Mouse (Mus musculus) cerebellum, adult 11 months (tissue): Measurements from ENCODE around the gene Oscp1.

Experiments
- DNase-seq: peaks from one replicate; pipeline ENCODE4 v3.0.0; 2022

The Oscp1 gene

GRCm38 (mm10) chr4:126058134-126058996, at the start of gene Oscp1:
TSS of gene Oscp1 (plus strand) at chr4:126058565.
- peak; percentile 82 for DNase-seq

- no peak for DNase-seq
Measured at GRCm38 (mm10) chr4:126017676-126018332, 40.6 kb upstream of the Oscp1 start.

GRCm38 (mm10) chr4:126018966-126019538, 39.3 kb upstream of the Oscp1 start:
- DNase-seq = no peak

- DNase-seq = no peak
Measured at GRCm38 (mm10) chr4:126024303-126024900, 34.0 kb upstream of the Oscp1 start, which contains the start of gene Csf3r. TSS of gene Csf3r (plus strand) at chr4:126024550.

GRCm38 (mm10) chr4:126025801-126026200, 32.6 kb upstream of the Oscp1 start:
- no peak for DNase-seq

- no peak for DNase-seq
Measured at GRCm38 (mm10) chr4:126027980-126028379, 30.4 kb upstream of the Oscp1 start.

GRCm38 (mm10) chr4:126029042-126029441, 29.3 kb upstream of the Oscp1 start:
- DNase-seq = no peak

GRCm38 (mm10) chr4:126030705-126031104, 27.7 kb upstream of the Oscp1 start:
- DNase-seq = no peak

- DNase-seq = no peak
Measured at GRCm38 (mm10) chr4:126035413-126035812, 23.0 kb upstream of the Oscp1 start.

GRCm38 (mm10) chr4:126046851-126047585, 11.3 kb upstream of the Oscp1 start, which contains the start of gene Mrps15:
TSS of gene Mrps15 (plus strand) at chr4:126046925.
- peak; percentile 74 for DNase-seq

- no peak for DNase-seq
Measured at GRCm38 (mm10) chr4:126051617-126052016, 6.7 kb upstream of the Oscp1 start.

- DNase-seq = no peak
Measured at GRCm38 (mm10) chr4:126057207-126058133, 895 bp upstream of the Oscp1 start.

- no peak for DNase-seq
Measured at GRCm38 (mm10) chr4:126058997-126059362, 615 bp downstream of the Oscp1 start.

- no peak for DNase-seq
Measured at GRCm38 (mm10) chr4:126062856-126063255, 4.5 kb downstream of the Oscp1 start.

- DNase-seq = no peak
Measured at GRCm38 (mm10) chr4:126065241-126065640, 6.9 kb downstream of the Oscp1 start.

- no peak for DNase-seq
Measured at GRCm38 (mm10) chr4:126067401-126068077, 9.2 kb downstream of the Oscp1 start.

- no peak for DNase-seq
Measured at GRCm38 (mm10) chr4:126068842-126069241, 10.5 kb downstream of the Oscp1 start.

GRCm38 (mm10) chr4:126077833-126078232, 19.5 kb downstream of the Oscp1 start:
- DNase-seq = no peak

GRCm38 (mm10) chr4:126079266-126079665, 20.9 kb downstream of the Oscp1 start:
- DNase-seq = no peak

GRCm38 (mm10) chr4:126081601-126082000, 23.2 kb downstream of the Oscp1 start:
- DNase-seq = no peak

GRCm38 (mm10) chr4:126083021-126083420, 24.7 kb downstream of the Oscp1 start:
- no peak for DNase-seq
